Mouse (Mus musculus) left cerebral cortex, adult 11 months (tissue): ENCODE data around the gene Oprm1.
"Not testable (repeated sequence)": the region's sequence is repeated elsewhere in the genome, so short reads cannot be mapped to it uniquely, and the experiment has no call there.

ENCODE experiments used
- DNase-seq: peaks from one replicate; pipeline ENCODE4 v3.0.0; 2022; ENCODE audit warnings: low spot score

Gene Oprm1

GRCm38 (mm10) chr10:6979216-6979615, 220.9 kb downstream of the Oprm1 start:
- DNase-seq: no peak

DNA sequence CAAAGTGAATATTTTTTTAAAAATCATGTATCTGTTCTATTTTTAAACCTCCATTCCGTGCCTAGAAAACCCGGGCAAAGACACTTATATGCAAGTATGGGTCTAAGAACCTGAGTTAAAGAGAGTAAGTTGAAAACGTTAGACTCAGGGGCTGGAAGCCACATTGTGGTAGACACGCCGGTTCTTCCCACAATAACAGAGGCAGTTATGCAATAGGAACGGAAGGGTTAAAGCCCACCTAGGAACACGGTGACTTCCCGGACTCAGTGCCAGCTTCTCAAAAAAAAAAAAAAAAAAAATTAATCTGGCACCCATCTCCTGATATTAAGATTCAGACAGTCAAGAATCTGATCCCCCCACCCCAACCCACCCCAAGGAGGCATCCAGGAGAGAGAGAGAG, 221.5 kb downstream of the Oprm1 start:
- DNase-seq: no peak

- no peak for DNase-seq
Observed at GRCm38 (mm10) chr10:6980236-6980635, 221.9 kb downstream of the Oprm1 start.

DNA sequence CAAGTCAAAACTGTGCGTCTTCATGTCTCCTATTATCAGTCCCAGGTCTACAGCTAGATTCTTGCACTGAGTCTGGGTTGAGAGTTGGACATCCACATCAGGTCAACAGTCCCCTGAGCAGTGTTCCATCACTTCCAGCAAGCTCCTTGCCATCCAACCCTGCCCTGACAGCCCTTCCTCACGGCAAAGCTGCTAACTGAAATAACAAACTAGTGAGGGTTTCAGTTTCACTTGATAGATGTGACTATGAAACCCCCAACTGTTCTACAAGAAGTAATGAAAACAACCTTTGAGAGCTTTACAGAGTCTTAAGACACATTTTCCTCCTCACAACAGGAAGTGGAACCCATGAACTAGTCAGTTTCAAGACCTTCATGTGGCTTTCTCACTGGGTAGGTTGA, 224.4 kb downstream of the Oprm1 start:
- no peak for DNase-seq

GRCm38 (mm10) chr10:6983431-6983830, 225.1 kb downstream of the Oprm1 start:
- no peak for DNase-seq

DNA sequence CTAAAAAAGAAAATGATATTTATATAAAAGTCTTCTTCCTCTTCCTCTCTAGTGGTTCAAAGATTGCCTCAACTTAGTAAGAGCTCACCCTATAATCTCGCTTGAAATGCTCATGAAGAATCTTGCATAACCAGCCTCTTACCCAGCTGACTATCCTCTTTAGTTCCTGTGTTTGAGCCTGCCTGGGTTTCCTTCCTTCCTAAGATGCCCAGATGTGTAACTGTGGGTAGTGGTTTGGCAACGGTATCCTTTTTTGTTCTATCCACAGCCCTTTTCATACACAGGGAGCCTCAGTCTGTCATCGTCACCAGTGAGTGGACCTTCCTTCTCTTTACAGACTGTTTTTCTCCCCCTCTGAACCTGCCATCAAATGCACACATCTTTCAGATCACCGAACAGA, 227.9 kb downstream of the Oprm1 start:
- no peak for DNase-seq

- DNase-seq: no peak
Observed at GRCm38 (mm10) chr10:6987399-6988098, 229.2 kb downstream of the Oprm1 start.

GRCm38 (mm10) chr10:6988555-6988954, 230.2 kb downstream of the Oprm1 start:
- DNase-seq: no peak

DNA sequence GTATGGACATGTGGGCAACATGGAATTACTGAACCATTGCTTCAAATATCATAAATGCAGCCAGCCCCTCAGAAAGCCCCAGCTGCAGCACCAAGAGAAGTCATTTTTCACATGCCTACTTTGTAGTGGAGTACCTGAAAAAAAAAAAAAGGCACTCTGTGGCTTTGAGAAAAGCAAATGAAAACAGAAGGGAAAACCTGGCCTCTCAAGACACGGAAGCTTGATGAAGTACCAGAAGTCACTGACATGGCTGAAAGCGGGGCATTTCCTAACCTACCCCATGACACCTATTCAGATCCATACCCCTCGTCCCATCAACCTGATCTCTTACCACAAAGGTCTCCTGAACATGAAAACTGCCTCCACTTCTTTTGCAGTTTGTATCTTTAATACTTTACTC, 238.6 kb downstream of the Oprm1 start:
- no peak for DNase-seq

DNA sequence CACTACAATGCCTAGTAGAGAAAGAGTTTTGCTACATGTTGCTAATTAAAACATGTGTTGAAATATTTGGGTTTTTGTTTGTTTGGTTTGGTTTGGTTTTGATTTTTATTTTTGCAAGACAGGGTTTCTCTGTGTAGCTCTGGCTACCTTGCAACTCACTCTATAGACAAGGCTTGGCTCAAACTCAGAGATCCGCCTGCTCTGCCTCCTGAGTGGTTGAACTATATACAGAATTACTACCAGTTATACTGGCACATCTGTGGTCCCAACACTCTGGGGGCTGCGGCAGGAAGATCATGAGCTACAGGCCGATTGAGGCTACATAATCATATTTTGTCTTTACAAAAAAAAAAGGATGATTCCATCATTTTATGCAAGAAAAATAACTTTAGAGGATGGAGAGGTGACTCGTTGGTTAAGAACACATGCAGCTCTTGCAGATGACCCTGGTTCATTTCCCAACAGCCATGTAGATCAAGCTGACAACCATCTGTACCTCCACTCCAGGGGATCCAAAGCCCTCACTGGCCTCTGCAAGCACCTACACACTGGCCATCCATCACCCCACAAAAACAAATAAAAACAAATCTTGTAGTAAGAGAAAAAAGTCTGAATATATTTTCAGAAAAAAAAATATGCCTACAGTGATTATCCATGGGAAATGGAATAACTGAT, 240.4 kb downstream of the Oprm1 start:
- no peak for DNase-seq

GRCm38 (mm10) chr10:6999355-6999754, 241.0 kb downstream of the Oprm1 start:
- no peak for DNase-seq

DNA sequence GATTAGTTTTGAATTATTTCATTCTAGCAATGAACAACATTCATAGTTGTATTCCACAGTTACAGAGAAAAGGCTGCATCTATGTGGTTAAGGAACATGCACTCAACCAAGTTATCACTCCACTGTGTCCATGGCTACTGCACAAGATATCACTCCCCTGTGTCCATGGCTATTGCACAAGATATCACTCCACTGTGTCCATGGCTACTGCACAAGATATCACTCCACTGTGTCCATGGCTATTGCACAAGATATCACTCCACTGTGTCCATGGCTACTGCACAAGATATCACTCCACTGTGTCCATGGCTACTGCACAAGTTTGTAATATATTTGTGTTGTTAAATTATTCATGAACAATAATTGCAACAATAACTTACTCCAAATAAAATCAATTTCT, 245.6 kb downstream of the Oprm1 start:
- DNase-seq: not testable (repeated sequence)

DNA sequence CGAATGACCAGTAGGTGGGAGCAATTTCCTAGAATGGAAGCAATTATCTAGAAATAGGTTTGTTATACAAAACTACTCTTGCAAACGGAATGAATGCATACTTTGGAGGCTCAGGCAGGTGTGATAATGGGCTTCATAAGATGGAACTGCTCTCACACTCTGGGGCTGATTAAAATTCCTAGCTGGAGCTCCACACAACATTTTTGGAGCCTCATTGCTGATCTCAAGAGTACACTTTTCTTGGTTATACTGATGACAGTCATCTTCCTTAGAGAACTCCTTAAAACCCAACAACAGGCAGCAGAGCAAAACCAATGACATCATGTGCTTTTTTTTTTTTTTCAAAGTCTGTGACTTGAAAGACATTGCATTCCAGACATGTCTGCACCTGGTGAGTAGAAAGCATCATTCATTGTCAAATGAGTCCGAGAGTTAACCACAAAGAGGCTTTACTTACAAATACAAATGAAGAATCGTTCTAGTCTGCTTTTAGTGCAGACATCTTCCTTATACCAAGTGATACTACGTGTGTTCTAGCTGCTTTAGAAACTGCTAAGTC, 246.8 kb downstream of the Oprm1 start:
- DNase-seq: no peak

GRCm38 (mm10) chr10:7010543-7010942, 252.2 kb downstream of the Oprm1 start:
- DNase-seq: no peak

- no peak for DNase-seq
Observed at GRCm38 (mm10) chr10:7015199-7015598, 256.9 kb downstream of the Oprm1 start.

DNA sequence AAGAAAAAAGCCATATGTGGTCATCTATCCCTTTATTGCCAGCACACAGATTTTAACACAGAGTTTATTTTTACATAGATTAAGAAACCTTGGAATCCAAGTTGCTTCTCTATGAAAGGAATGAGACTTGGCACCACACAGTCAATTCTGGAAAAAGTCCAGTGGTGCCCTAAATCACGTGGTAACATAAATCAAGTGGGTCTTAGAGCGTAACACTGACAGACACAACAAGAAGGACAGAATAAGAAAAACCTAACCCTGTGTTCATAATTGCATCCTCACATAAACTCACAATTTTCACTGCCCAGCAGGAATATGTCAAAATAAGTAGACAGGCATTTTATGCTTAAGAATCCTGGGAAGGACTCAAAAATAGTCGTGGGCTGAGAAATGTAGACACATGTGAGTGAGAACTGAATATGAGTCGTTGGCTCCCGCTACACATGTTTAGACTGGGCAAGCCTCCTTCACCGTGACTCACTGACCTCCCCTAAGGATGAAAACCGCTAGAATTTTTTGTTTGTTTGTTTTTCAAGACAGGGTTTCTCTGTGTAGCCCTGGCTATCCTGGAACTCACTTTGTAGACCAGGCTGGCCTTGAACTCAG, 261.6 kb downstream of the Oprm1 start:
- no peak for DNase-seq

DNA sequence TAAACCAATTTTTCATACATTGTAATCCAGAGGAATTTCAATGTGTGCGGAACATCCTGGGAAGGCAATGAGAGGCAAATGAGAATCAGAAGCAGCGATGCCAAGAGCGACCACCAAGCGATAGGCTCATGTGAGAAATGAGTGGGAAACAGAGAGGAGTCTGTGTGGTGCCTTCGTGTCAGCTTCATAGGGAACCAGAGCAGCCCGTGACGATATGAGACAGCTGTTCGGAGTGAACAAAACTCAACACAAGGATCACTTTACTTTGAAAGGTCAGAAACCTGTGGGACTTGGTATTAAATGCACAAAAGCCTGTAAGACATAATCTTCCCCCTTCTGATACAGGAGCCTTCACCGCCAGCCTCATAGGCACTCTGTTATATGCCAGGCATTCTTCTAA, 262.2 kb downstream of the Oprm1 start:
- DNase-seq: no peak

DNA sequence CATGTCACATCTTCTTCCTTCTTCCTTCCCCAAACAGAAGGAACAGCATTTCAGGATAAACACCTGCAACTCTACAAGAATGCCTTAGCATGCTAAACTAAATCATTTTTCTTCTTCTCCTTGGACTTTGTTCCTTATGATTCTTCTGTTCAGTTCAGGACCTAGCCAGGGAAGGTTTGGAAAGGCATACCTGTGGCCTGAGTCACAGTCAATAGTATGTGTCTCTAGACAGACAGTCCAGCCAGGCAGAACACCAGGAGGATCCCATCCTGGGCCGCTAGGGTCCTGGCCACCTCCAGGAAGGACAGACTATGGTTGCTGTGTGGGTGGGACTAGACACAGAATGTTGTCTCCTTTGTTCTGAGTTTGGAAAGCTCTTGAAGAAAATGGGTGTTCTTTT, 266.7 kb downstream of the Oprm1 start:
- DNase-seq: no peak

DNA sequence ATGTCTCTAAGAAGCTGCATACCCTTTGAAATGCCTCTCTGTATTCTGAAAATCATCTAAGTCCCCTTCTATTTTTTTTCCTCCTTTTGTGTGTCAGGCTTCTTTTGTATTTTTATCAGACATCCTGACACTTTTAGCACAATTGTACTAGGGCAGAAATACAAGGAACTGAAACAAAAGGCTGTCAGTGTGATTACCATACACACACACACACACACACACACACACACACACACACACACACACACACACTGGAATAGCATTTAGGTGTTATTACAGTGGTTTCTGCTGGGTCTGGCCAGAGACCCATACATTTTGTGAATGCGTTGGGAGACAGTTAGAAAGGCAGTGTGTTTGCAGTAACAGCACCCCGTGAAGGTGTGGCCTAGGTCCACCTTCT, 275.2 kb downstream of the Oprm1 start:
- DNase-seq: no peak

DNA sequence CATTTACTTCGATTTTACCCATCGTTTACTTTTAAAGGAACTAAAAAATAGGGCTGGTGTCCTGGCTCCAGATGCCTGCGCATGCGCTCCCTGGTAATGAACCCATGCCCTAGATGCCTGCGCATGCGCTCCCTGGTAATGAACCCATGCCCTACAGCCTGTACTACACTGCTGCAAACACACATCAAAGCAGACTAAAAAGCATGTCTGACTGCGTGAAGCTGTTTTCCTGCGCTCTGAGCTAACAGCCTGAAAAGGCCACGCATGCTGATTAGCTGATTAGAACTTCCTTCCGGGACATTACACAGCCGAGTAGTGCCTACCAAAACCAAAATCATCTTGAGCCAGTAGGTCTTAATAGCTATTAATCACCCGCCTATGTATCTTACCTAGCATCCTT, 277.2 kb downstream of the Oprm1 start:
- DNase-seq: no peak

DNA sequence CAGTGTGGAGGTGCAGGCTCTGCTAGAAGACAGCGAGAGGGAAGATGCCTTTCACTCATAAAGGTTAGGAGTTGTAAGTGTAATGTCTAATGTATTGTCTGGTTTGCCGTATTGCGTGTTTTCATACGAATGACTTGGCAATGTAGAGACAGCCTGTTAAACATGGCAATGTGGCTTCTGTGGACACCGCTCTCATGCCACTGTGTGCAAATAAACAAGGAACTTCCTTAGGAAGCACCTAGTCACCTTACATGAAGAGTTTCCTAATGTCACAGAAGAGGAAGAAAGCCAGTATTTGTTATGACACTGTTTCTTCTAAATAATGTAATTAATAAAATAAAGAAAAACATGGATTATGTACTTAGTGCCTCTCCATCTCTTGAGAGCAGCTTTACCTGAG, 278.9 kb downstream of the Oprm1 start:
- DNase-seq: no peak

DNA sequence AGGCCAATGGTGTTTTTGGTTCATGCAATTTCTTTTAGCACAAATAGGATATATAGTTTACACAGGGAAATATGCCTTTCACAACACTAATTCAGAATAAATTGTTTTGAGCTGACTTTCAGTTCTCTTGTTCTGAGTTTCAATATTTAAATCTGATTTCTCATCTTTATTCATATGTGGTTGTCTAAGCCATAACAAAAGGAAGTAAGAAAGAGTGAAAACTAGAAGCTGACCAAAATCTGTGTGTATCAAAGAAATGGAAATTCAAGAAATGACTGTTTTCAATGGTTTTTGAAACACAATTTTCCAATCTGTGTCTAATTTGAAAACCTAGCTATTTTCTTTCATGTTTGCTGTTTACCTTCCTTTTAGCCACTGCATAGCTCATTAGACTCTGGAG, 282.7 kb downstream of the Oprm1 start:
- DNase-seq: no peak

DNA sequence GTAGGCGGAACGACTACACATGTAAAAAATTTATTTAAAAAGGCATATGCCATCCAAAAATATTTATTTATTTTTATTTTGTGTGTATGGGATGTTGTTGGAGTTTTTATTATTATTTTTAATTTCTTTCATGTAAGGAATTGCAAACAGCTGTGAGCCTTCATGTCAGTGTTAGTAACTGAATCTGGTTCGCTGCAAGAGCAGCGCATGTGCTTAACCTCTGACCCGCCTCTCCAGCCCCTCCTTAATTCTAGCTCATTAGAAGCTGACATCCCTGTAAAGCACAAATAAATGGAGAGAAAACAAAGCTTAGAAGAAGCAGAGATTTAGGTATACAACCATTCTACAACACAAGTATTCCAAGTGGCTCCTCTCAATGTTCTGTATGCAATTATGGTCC, 285.6 kb downstream of the Oprm1 start:
- no peak for DNase-seq
